Mouse (Mus musculus) MEL (cell line): ENCODE measurements around the gene Fgf22. TPM values are rescaled to one million over a fixed set of nuclear protein-coding genes. Genes with fewer than 3 reads are reported as not detected.

ENCODE experiments used
- DNase-seq: peaks from one replicate; pipeline ENCODE4 v3.0.0; 2011; ENCODE audit warnings: low read depth, low spot score
- H3K27ac ChIP-seq: 2 replicates; pipeline ENCODE4 v1.5.1; 2012; ENCODE audit warnings: low read depth, mild to moderate bottlenecking, control low read depth, low read length, moderate library complexity; ENCODE audit not compliant: control insufficient read depth
- H3K27me3 ChIP-seq, 2 experiments: fragments of 150-350 bp in 1 of 2; sonication (generic) in 1 of 2; 2 replicates each; pipeline ENCODE4 v1.6.1; 2012; ENCODE audit warnings: low read length in 2 of 2, mild to moderate bottlenecking in 2 of 2, improper control_type of control experiment in 1 of 2, moderate library complexity in 1 of 2; ENCODE audit not compliant: insufficient read depth in 2 of 2, control insufficient read depth in 1 of 2
- H3K36me3 ChIP-seq, 2 experiments: 2 replicates each; pipeline ENCODE4 v1.6.1; 2012 to 2014; ENCODE audit warnings: low read length in 2 of 2, improper control_type of control experiment in 1 of 2, inconsistent platforms in 1 of 2, mild to moderate bottlenecking in 1 of 2; ENCODE audit not compliant: insufficient read depth in 2 of 2, control insufficient read depth in 1 of 2
- H3K4me1 ChIP-seq, 2 experiments: fragments of 150-350 bp in 1 of 2; sonication (generic) in 1 of 2; 2 replicates each; pipeline ENCODE4 v1.6.1; 2012; ENCODE audit warnings: low read length in 2 of 2, improper control_type of control experiment in 1 of 2, mild to moderate bottlenecking in 1 of 2; ENCODE audit not compliant: insufficient read depth in 2 of 2, control insufficient read depth in 1 of 2
- H3K4me3 ChIP-seq, 2 experiments: fragments of 150-350 bp in 1 of 2; sonication (generic) in 1 of 2; 2 replicates each; pipeline ENCODE4 v1.5.1; 2012; ENCODE audit warnings: low read depth in 2 of 2, low read length in 2 of 2, mild to moderate bottlenecking in 2 of 2, moderate library complexity in 2 of 2, control low read depth in 1 of 2, improper control_type of control experiment in 1 of 2; ENCODE audit not compliant: control insufficient read depth in 1 of 2, insufficient read depth in 1 of 2
- H3K79me2 ChIP-seq: 2 replicates; pipeline ENCODE4 v1.6.1; 2012; ENCODE audit warnings: mild to moderate bottlenecking, low read length, moderate library complexity; ENCODE audit not compliant: control insufficient read depth, poor library complexity, insufficient read depth
- H3K9ac ChIP-seq: 2 replicates; pipeline ENCODE4 v1.6.1; 2012; ENCODE audit warnings: low read depth, mild to moderate bottlenecking, control low read depth, low read length, moderate library complexity; ENCODE audit not compliant: control insufficient read depth, poor library complexity, severe bottlenecking
- H3K9me3 ChIP-seq: fragments of 150-350 bp; sonication (generic); replicated peaks from 2 replicates; pipeline ENCODE4 v1.6.1; 2012; ENCODE audit warnings: mild to moderate bottlenecking, low read length, improper control_type of control experiment, moderate library complexity; ENCODE audit not compliant: insufficient read depth
- CHD1 ChIP-seq: IDR thresholded peaks from 2 replicates; pipeline ENCODE4 v1.6.1; 2012; ENCODE audit warnings: low read depth, mild to moderate bottlenecking, inconsistent platforms, low read length, improper control_type of control experiment
- ELF1 ChIP-seq: IDR thresholded peaks from 2 replicates; pipeline ENCODE4 v1.6.1; 2014; ENCODE audit warnings: low read depth, mild to moderate bottlenecking, inconsistent platforms, low read length, improper control_type of control experiment, moderate library complexity
- EP300 ChIP-seq, 2 experiments: IDR thresholded peaks; 2 replicates each; pipeline ENCODE4 v1.6.1; 2011; ENCODE audit warnings: improper control_type of control experiment in 2 of 2, low read length in 2 of 2, low read depth in 1 of 2, mild to moderate bottlenecking in 1 of 2
- HCFC1 ChIP-seq: IDR thresholded peaks from 2 replicates; pipeline ENCODE4 v1.6.1; 2012; ENCODE audit warnings: low read depth, mild to moderate bottlenecking, inconsistent platforms, low read length, improper control_type of control experiment, moderate library complexity
- KAT2A ChIP-seq: conservative IDR thresholded peaks from 2 replicates; pipeline ENCODE4 v1.6.1; 2012; ENCODE audit warnings: low read depth, low read length, improper control_type of control experiment, inconsistent platforms
- MAX ChIP-seq: IDR thresholded peaks from 2 replicates; pipeline ENCODE4 v1.6.1; 2011; ENCODE audit warnings: low read length, improper control_type of control experiment
- MEF2A ChIP-seq: IDR thresholded peaks from 2 replicates; pipeline ENCODE4 v1.6.1; 2014; ENCODE audit warnings: low read depth, mild to moderate bottlenecking, inconsistent platforms, low read length, improper control_type of control experiment; ENCODE audit not compliant: poor library complexity, insufficient replicate concordance, severe bottlenecking; ENCODE audit errors: extremely low read depth
- MXI1 ChIP-seq: IDR thresholded peaks from 2 replicates; pipeline ENCODE4 v1.6.1; 2011; ENCODE audit warnings: mild to moderate bottlenecking, low read depth, low read length, improper control_type of control experiment
- MYB ChIP-seq: IDR thresholded peaks from 2 replicates; pipeline ENCODE4 v1.6.1; 2011; ENCODE audit warnings: mild to moderate bottlenecking, low read depth, low read length, improper control_type of control experiment
- MYC ChIP-seq: IDR thresholded peaks from 2 replicates; pipeline ENCODE4 v1.6.1; 2011; ENCODE audit warnings: low read depth, mild to moderate bottlenecking, low read length, improper control_type of control experiment, moderate library complexity
- NELFE ChIP-seq: IDR thresholded peaks from 2 replicates; pipeline ENCODE4 v1.6.1; 2011; ENCODE audit warnings: low read depth, low read length, improper control_type of control experiment
- NRF1 ChIP-seq: IDR thresholded peaks from 2 replicates; pipeline ENCODE4 v1.6.1; 2014; ENCODE audit warnings: low read depth, mild to moderate bottlenecking, inconsistent platforms, low read length, improper control_type of control experiment, moderate library complexity; ENCODE audit not compliant: poor library complexity, insufficient read depth, severe bottlenecking
- POLR2AphosphoS2 ChIP-seq: IDR thresholded peaks from 2 replicates; pipeline ENCODE4 v1.6.1; 2011; ENCODE audit warnings: low read length, improper control_type of control experiment
- RAD21 ChIP-seq: IDR thresholded peaks from 2 replicates; pipeline ENCODE4 v1.6.1; 2011; ENCODE audit warnings: mild to moderate bottlenecking, low read depth, low read length, improper control_type of control experiment
- TAL1 ChIP-seq: IDR thresholded peaks from 2 replicates; pipeline ENCODE4 v1.6.1; 2012; ENCODE audit warnings: mild to moderate bottlenecking, inconsistent platforms, low read length, moderate library complexity, mixed read lengths
- TBP ChIP-seq: IDR thresholded peaks from 2 replicates; pipeline ENCODE4 v1.8.0; 2011; ENCODE audit warnings: low read depth, low read length, improper control_type of control experiment
- UBTF ChIP-seq: IDR thresholded peaks from 2 replicates; pipeline ENCODE4 v1.6.1; 2012; ENCODE audit warnings: low read depth, mild to moderate bottlenecking, inconsistent platforms, low read length, improper control_type of control experiment, moderate library complexity, borderline replicate concordance; ENCODE audit not compliant: insufficient read depth
- USF2 ChIP-seq, 2 experiments: IDR thresholded peaks; 2 replicates each; pipeline ENCODE4 v1.6.1; 2011 to 2012; ENCODE audit warnings: improper control_type of control experiment in 2 of 2, low read length in 2 of 2, borderline replicate concordance in 1 of 2, inconsistent platforms in 1 of 2, low read depth in 1 of 2, mild to moderate bottlenecking in 1 of 2; ENCODE audit not compliant: insufficient read depth in 1 of 2
- ZC3H11A ChIP-seq: IDR thresholded peaks from 2 replicates; pipeline ENCODE4 v1.6.1; 2012; ENCODE audit warnings: low read depth, mild to moderate bottlenecking, inconsistent platforms, low read length, improper control_type of control experiment
- ZKSCAN1 ChIP-seq: IDR thresholded peaks from 2 replicates; pipeline ENCODE4 v1.6.1; 2012; ENCODE audit warnings: low read depth, mild to moderate bottlenecking, inconsistent platforms, low read length, improper control_type of control experiment, moderate library complexity
- polyA plus RNA-seq, 2 experiments: library from polyadenylated mRNA; stranded (reverse) in 1 of 2; unstranded in 1 of 2; fragments of >175 nt in 1 of 2; fragments of >200 nt in 1 of 2; gene quantifications; 2 replicates each; pipeline versions ENCODE4 v1.2.1 to v1.2.4; 2012; ENCODE audit warnings: low replicate concordance in 2 of 2, low read depth in 1 of 2; ENCODE audit not compliant: insufficient read length in 2 of 2, insufficient read depth in 1 of 2, missing spikeins in 1 of 2
- total RNA-seq: library from RNA; depleted of rRNA; stranded (reverse); fragments of 300-350 nt; gene quantifications from 2 replicates; pipeline ENCODE4 v1.2.3, GENCODE M21; 2012

The Fgf22 gene
- total and polyA plus RNA-seq, 3 experiments, result 0.15 to 0.33 TPM; not detected in 1

- TF ChIP-seq MYB, result peak; percentile 88
- TF ChIP-seq ZKSCAN1, result no peak
- peak; percentile 71 for TF ChIP-seq TAL1
- no peak; the same call in 1 of the 2 replicates for TF ChIP-seq HCFC1
- no peak for TF ChIP-seq RAD21
- peak; percentile 33; the same call in 1 of the 2 replicates for TF ChIP-seq NELFE
- peak; percentile 56 for TF ChIP-seq ELF1
- TF ChIP-seq CHD1, result 0 out of 2 replicates have a peak, but pooled peaks have one; percentile 74
- no peak for TF ChIP-seq ZC3H11A
- no peak for TF ChIP-seq MEF2A
- peak; percentile 36 for TF ChIP-seq TBP
- TF ChIP-seq EP300 (IDR thresholded peaks at IDR 0.05; ENCODE audit: low read depth in 1 of 2, low read length in 2 of 2), result peak; percentile 68 to 89
- TF ChIP-seq MYC, result 0 out of 2 replicates have a peak, but pooled peaks have one; percentile 63
- peak; percentile 34; the same call in 1 of the 2 replicates for TF ChIP-seq MXI1
- no peak for TF ChIP-seq USF2 (IDR thresholded peaks at IDR 0.05; ENCODE audit: borderline replicate concordance in 1 of 2, insufficient read depth in 1 of 2, low read depth in 1 of 2, low read length in 2 of 2)
- no peak for TF ChIP-seq POLR2AphosphoS2
- TF ChIP-seq UBTF, result no peak
- no peak for TF ChIP-seq NRF1
- no peak for TF ChIP-seq KAT2A
- TF ChIP-seq, all 39 proteins: peak for 18
These were observed 43.5 kb downstream of the Fgf22 start (continued) for GRCm38 (mm10) chr10:79798289-79798928.

GRCm38 (mm10) chr10:79800508-79800907 is 45.6 kb downstream of the Fgf22 start:
- Histone ChIP-seq H3K9ac (no peak overlapping the region), H3K4me1 (peaks cover 16 to 37% of the 10 kb centered on the region in 2 experiments), H3K79me2 (no peaks in the 10 kb centered on the region), H3K27me3 (no peaks in the 10 kb centered on the region), H3K27ac (no peak overlapping the region), H3K9me3 (no peaks in the 10 kb centered on the region), H3K4me3 (no peak overlapping the region), H3K36me3 (peaks cover 0 to 23% of the 10 kb centered on the region in 2 experiments; a peak in 2 of 4 replicates)
- no peak for TF ChIP-seq MAX
- DNase-seq, result no peak
